Mouse (Mus musculus): ENCODE data around the gene Iqcj. TPM values are rescaled to one million over a fixed set of nuclear protein-coding genes. Genes with fewer than 3 reads are reported as not detected.

Iqcj gene
- total RNA-seq (2017), result not detected in 2 replicates

DNA sequence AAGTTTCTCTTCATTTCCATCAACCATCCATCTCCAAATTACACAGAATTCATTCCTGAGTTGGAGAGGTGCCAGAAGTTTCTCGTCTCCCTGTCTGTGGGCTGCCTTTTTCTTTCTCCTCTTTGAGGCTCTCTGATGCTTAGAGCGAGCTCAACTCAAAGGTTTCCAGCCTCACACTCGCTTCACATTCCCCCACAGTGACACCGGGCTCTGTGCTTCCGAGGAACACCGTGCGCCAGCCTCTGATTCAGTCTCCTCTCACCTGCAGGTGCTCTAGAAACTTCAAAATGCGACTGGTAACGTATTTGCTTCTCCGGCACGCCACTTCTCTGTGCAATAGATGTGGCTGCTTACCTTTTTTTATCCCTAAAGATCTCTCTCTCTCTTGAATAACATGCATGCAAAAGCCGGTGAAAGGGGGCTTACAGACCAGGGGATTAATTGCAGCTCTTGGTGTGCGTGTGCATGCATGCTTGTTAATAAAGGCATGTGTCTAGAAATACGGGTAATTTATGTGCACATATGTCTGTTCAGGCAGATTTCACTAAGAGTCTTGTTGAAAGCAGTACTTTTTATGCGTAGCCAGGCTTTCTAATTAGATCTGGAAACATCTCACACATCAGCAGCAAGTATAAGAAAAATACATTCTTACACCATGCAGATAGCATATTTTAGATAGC lies at the start of gene Iqcj, which contains the start of gene Iqschfp:
TSS of gene Iqcj (plus strand) at position 195 of the 680 bp plus-strand sequence.
TSS of gene Iqschfp (plus strand) at position 207 of the 680 bp plus-strand sequence.
- ATAC-seq (replicated peaks in 1 of 2; ENCODE audit: insufficient read depth in 1 of 2, low FRiP score in 2 of 2, low TSS enrichment in 1 of 2, low read depth in 1 of 2, poor library complexity in 2 of 2, severe bottlenecking in 2 of 2), result no peak

GRCm38 (mm10) chr3:67852397-67852796 lies 39.6 kb upstream of the Iqcj start:
- ATAC-seq (replicated peaks in 1 of 2; ENCODE audit: insufficient read depth in 1 of 2, low FRiP score in 2 of 2, low TSS enrichment in 1 of 2, low read depth in 1 of 2, poor library complexity in 2 of 2, severe bottlenecking in 2 of 2), result no peak

GRCm38 (mm10) chr3:67861524-67861923 lies 30.5 kb upstream of the Iqcj start:
- ATAC-seq (replicated peaks in 1 of 2; ENCODE audit: insufficient read depth in 1 of 2, low FRiP score in 2 of 2, low TSS enrichment in 1 of 2, low read depth in 1 of 2, poor library complexity in 2 of 2, severe bottlenecking in 2 of 2), result no peak

GRCm38 (mm10) chr3:67867420-67868065 lies 24.5 kb upstream of the Iqcj start:
- no peak for ATAC-seq (replicated peaks in 1 of 2; ENCODE audit: insufficient read depth in 1 of 2, low FRiP score in 2 of 2, low TSS enrichment in 1 of 2, low read depth in 1 of 2, poor library complexity in 2 of 2, severe bottlenecking in 2 of 2)

DNA sequence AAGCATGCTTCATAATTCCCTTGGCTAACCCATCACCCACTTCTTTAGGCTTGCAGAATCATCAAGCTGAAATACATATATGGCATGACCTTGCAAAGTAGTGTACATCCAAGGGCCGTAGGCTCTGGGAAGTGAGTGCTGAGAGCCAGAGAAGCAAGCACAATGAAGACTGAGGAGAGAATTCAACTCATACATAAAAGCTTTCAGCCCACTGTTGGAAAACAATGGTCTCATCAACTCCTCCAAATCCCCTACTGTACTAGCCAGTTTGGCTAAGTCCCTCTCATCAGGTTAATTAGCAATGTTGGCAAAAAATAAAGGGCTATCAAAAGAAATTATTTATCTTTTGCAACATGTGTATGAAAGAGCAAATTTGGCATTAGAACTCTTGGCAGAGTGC lies 22.6 kb upstream of the Iqcj start:
- ATAC-seq (replicated peaks in 1 of 2; ENCODE audit: insufficient read depth in 1 of 2, low FRiP score in 2 of 2, low TSS enrichment in 1 of 2, low read depth in 1 of 2, poor library complexity in 2 of 2, severe bottlenecking in 2 of 2), result no peak

DNA sequence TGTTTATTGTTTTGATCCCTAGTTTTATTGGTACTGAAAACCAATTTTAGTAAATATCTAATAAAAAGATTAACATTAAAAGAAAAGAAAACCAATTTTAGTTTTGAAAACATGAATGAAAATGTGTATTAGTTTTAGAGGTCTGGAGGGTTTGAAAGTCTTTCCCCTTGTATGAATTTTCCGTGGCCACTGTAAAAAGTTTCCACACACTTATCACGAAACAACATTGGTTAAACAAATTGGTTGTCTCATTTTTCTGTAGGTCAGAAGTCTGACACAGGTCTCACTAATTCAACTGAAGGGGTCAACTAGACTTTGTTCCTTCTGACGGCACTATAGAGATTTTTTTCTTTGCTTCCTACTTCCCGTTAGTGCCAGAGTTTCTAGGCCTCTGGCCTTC lies 14.8 kb upstream of the Iqcj start:
- no peak for ATAC-seq (replicated peaks in 1 of 2; ENCODE audit: insufficient read depth in 1 of 2, low FRiP score in 2 of 2, low TSS enrichment in 1 of 2, low read depth in 1 of 2, poor library complexity in 2 of 2, severe bottlenecking in 2 of 2)

DNA sequence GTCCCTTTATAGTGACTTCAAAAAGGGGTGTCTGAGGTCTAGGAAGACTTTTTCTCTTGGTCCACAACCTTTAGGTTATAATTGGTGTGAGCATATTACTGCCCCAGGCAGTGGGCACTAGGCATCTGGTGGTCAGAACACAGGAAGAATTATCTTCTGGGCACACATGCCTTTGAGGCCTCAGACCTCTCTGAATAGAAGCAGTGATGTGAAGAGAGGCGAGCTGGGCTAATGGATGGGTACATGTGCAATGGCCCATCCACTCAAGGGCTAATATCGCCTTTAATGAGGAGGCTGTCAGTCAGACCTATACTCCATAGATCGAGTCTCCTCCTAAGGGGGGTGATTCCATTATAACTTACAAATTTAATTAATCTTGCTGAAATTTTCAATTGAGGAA lies 7.7 kb upstream of the Iqcj start:
- no peak for ATAC-seq (replicated peaks in 1 of 2; ENCODE audit: insufficient read depth in 1 of 2, low FRiP score in 2 of 2, low TSS enrichment in 1 of 2, low read depth in 1 of 2, poor library complexity in 2 of 2, severe bottlenecking in 2 of 2)

- ATAC-seq (replicated peaks in 1 of 2; ENCODE audit: insufficient read depth in 1 of 2, low FRiP score in 2 of 2, low TSS enrichment in 1 of 2, low read depth in 1 of 2, poor library complexity in 2 of 2, severe bottlenecking in 2 of 2), result no peak
Measured at GRCm38 (mm10) chr3:67886176-67886575, 5.8 kb upstream of the Iqcj start.

DNA sequence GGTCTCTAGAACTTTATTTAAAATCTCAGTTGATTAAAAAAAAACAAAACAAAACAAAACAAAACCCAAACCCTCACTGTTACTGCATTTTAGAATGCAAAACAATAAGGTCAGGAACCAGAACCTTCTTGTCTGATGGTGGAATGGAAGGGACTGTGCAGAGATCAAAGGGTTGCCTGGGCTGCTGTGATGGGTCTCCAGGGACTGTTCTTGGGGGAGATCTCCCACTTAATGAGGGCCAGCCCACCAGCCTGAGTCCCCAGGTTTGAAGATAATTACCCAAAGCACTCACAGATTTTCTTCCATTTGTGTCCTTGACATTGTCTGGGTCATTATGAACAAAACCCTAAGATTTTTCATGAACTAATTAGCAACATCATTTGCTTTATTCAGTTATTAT lies 4.8 kb upstream of the Iqcj start:
- ATAC-seq (replicated peaks in 1 of 2; ENCODE audit: insufficient read depth in 1 of 2, low FRiP score in 2 of 2, low TSS enrichment in 1 of 2, low read depth in 1 of 2, poor library complexity in 2 of 2, severe bottlenecking in 2 of 2), result no peak

DNA sequence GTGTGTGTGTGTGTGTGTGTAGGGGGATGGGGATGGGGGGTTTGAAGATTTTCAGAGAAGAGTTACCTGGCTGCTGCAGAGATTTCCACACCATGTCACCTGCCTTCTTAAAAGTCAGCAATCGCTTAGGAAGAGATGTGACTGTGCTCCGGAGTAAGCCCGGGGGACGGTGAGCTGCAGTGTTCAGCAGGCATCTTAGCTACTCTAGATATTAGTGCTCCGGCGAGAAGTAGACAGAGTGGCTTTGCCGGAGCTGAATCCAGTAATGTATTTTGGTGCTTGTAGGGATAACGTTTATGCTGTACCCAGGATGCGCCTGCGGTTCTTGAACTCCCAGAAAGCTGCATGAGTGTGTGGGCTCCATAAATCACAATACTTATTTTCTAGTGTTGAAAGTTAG lies 748 bp downstream of the Iqcj start:
- no peak for ATAC-seq (replicated peaks in 1 of 2; ENCODE audit: insufficient read depth in 1 of 2, low FRiP score in 2 of 2, low TSS enrichment in 1 of 2, low read depth in 1 of 2, poor library complexity in 2 of 2, severe bottlenecking in 2 of 2)

GRCm38 (mm10) chr3:67902517-67902916 lies 10.5 kb downstream of the Iqcj start:
- ATAC-seq (replicated peaks in 1 of 2; ENCODE audit: insufficient read depth in 1 of 2, low FRiP score in 2 of 2, low TSS enrichment in 1 of 2, low read depth in 1 of 2, poor library complexity in 2 of 2, severe bottlenecking in 2 of 2), result no peak

DNA sequence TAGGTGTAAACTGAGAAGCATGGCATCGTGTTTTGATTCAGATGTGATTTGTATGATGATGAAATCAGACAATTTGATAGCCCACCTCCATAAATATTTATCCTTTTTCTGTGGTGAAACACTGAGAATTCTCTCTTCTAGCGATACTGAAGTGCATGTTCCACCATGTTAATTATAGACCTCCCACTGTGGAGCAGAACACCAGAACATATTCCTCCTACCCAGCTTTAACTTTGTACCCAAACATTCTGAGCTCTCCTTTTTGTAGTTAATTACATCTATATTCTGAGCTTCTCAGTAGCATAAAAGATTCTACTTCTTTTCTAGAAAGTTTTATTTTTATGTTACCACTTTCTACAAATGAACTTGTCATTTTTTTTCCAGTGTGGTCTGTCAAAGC lies 16.6 kb downstream of the Iqcj start:
- ATAC-seq (replicated peaks in 1 of 2; ENCODE audit: insufficient read depth in 1 of 2, low FRiP score in 2 of 2, low TSS enrichment in 1 of 2, low read depth in 1 of 2, poor library complexity in 2 of 2, severe bottlenecking in 2 of 2), result no peak

- ATAC-seq (replicated peaks in 1 of 2; ENCODE audit: insufficient read depth in 1 of 2, low FRiP score in 2 of 2, low TSS enrichment in 1 of 2, low read depth in 1 of 2, poor library complexity in 2 of 2, severe bottlenecking in 2 of 2), result no peak
Measured at GRCm38 (mm10) chr3:67918098-67918497, 26.1 kb downstream of the Iqcj start.

- ATAC-seq (replicated peaks in 1 of 2; ENCODE audit: insufficient read depth in 1 of 2, low FRiP score in 2 of 2, low TSS enrichment in 1 of 2, low read depth in 1 of 2, poor library complexity in 2 of 2, severe bottlenecking in 2 of 2), result no peak
Measured at GRCm38 (mm10) chr3:67918634-67919259, 26.7 kb downstream of the Iqcj start.

DNA sequence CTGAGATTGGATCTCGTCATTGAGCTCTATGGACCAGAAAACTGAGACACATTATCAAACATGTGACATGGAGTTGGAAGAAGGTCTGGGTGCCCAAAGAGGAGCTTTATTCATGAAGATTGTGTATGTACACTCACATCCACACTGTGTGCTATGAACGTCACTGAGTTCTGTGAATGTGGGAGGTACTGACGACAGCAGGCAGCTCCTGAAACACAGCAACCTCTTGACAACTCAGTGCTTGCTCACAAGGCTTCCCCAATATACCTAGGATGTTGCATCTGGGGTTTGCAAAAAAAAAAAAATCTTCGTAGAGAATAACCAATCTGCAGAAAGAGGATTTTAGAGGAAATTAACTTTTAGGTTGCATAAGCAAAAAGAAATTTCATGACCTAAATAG lies 31.1 kb downstream of the Iqcj start:
- no peak for ATAC-seq (replicated peaks in 1 of 2; ENCODE audit: insufficient read depth in 1 of 2, low FRiP score in 2 of 2, low TSS enrichment in 1 of 2, low read depth in 1 of 2, poor library complexity in 2 of 2, severe bottlenecking in 2 of 2)

- no peak for ATAC-seq (replicated peaks in 1 of 2; ENCODE audit: insufficient read depth in 1 of 2, low FRiP score in 2 of 2, low TSS enrichment in 1 of 2, low read depth in 1 of 2, poor library complexity in 2 of 2, severe bottlenecking in 2 of 2)
Measured at GRCm38 (mm10) chr3:67925453-67925852, 33.4 kb downstream of the Iqcj start.

GRCm38 (mm10) chr3:67930424-67931133 lies 38.6 kb downstream of the Iqcj start:
- ATAC-seq (replicated peaks in 1 of 2; ENCODE audit: insufficient read depth in 1 of 2, low FRiP score in 2 of 2, low TSS enrichment in 1 of 2, low read depth in 1 of 2, poor library complexity in 2 of 2, severe bottlenecking in 2 of 2), result no peak

DNA sequence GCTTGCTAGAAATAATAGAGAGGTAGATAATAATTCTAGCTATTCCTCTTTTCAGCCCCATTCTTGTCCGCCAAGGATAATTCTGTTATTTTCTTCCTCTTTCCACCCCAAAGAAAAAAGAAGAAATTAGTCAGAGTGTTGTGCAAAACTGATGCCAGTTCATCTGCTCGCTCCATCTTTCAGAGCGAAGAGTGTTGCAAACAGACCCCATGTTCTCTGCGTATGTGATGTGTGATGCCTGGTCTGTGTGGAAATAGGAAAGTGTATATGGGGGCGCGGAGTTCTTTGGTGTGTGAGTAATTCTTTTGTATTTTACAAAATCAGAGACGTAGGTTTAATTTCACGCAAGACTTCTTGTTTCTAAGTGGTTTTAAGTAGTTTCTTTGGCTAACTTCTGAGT lies 39.2 kb downstream of the Iqcj start:
- ATAC-seq (replicated peaks in 1 of 2; ENCODE audit: insufficient read depth in 1 of 2, low FRiP score in 2 of 2, low TSS enrichment in 1 of 2, low read depth in 1 of 2, poor library complexity in 2 of 2, severe bottlenecking in 2 of 2), result no peak

Data from hematopoietic stem cell, adult 5-6 weeks (primary cell).